Mouse (Mus musculus): Measurements from ENCODE around the gene Trp53tg5. TPM values are rescaled to one million over a fixed set of nuclear protein-coding genes. Genes with fewer than 3 reads are reported as not detected.

Trp53tg5 gene
- polyA plus RNA-seq, 1 experiment from 2014 or later = not detected

GRCm38 (mm10) chr2:164431676-164432465, 41.7 kb downstream of the Trp53tg5 start:
- no peak overlapping the region for H3K4me2 ChIP-seq (ENCODE audit: low read length)
- WGBS = 65% methylated on average over 9 of the region's 9 CpGs
- H3K4me1 ChIP-seq (ENCODE audit: control insufficient read depth, insufficient read depth, low read depth, low read length) = no peaks in the 10 kb centered on the region
- no peak for ATAC-seq
- H3K36me3 ChIP-seq (ENCODE audit: control insufficient read depth, insufficient read depth, low read length) = no peaks in the 10 kb centered on the region
- no peak overlapping the region for H3K4me3 ChIP-seq (ENCODE audit: low read length)
- H3K27ac ChIP-seq (ENCODE audit: low read depth, low read length) = no peak overlapping the region
- H3K27me3 ChIP-seq (replicated peaks; ENCODE audit: control insufficient read depth, insufficient read depth, low read length) = no peaks in the 10 kb centered on the region
- no peaks in the 10 kb centered on the region for H3K9me3 ChIP-seq (ENCODE audit: control insufficient read depth, low read length)
- no peak overlapping the region for H3K9ac ChIP-seq (ENCODE audit: low read depth, low read length)

- Histone ChIP-seq H3K27ac (ENCODE audit: low read depth, low read length) (no peak overlapping the region), H3K36me3 (ENCODE audit: control insufficient read depth, insufficient read depth, low read length) (no peaks in the 10 kb centered on the region), H3K9ac (ENCODE audit: low read depth, low read length) (no peak overlapping the region), H3K4me3 (ENCODE audit: low read length) (no peak overlapping the region), H3K9me3 (ENCODE audit: control insufficient read depth, low read length) (no peaks in the 10 kb centered on the region), H3K4me1 (ENCODE audit: control insufficient read depth, insufficient read depth, low read depth, low read length) (no peaks in the 10 kb centered on the region), H3K27me3 (replicated peaks; ENCODE audit: control insufficient read depth, insufficient read depth, low read length) (no peaks in the 10 kb centered on the region), H3K4me2 (ENCODE audit: low read length) (no peak overlapping the region)
- ATAC-seq = no peak
- 18% methylated on average over 7 of the region's 7 CpGs for WGBS
Measured at GRCm38 (mm10) chr2:164430697-164431096, 42.8 kb downstream of the Trp53tg5 start.

- Histone ChIP-seq H3K9me3 (ENCODE audit: control insufficient read depth, low read length) (no peaks in the 10 kb centered on the region), H3K27ac (ENCODE audit: low read depth, low read length) (no peak overlapping the region), H3K4me1 (ENCODE audit: control insufficient read depth, insufficient read depth, low read depth, low read length) (no peaks in the 10 kb centered on the region), H3K36me3 (ENCODE audit: control insufficient read depth, insufficient read depth, low read length) (no peaks in the 10 kb centered on the region), H3K4me2 (ENCODE audit: low read length) (no peak overlapping the region), H3K9ac (ENCODE audit: low read depth, low read length) (no peak overlapping the region), H3K4me3 (ENCODE audit: low read length) (no peak overlapping the region), H3K27me3 (replicated peaks; ENCODE audit: control insufficient read depth, insufficient read depth, low read length) (no peaks in the 10 kb centered on the region)
- ATAC-seq = no peak
- WGBS = 46% methylated on average over 15 of the region's 15 CpGs
Measured at GRCm38 (mm10) chr2:164429881-164430615, 43.5 kb downstream of the Trp53tg5 start.

GRCm38 (mm10) chr2:164428451-164428850, 45.1 kb downstream of the Trp53tg5 start:
- H3K9ac ChIP-seq (ENCODE audit: low read depth, low read length) = no peak overlapping the region
- no peaks in the 10 kb centered on the region for H3K27me3 ChIP-seq (replicated peaks; ENCODE audit: control insufficient read depth, insufficient read depth, low read length)
- H3K4me2 ChIP-seq (ENCODE audit: low read length) = no peak overlapping the region
- no peaks in the 10 kb centered on the region for H3K9me3 ChIP-seq (ENCODE audit: control insufficient read depth, low read length)
- 48% methylated on average over 5 of the region's 5 CpGs for WGBS
- ATAC-seq = no peak
- no peaks in the 10 kb centered on the region for H3K36me3 ChIP-seq (ENCODE audit: control insufficient read depth, insufficient read depth, low read length)
- no peak overlapping the region for H3K27ac ChIP-seq (ENCODE audit: low read depth, low read length)
- no peaks in the 10 kb centered on the region for H3K4me1 ChIP-seq (ENCODE audit: control insufficient read depth, insufficient read depth, low read depth, low read length)
- H3K4me3 ChIP-seq (ENCODE audit: low read length) = no peak overlapping the region

- H3K4me2 ChIP-seq (ENCODE audit: low read length) = no peak overlapping the region
- ATAC-seq = no peak
- WGBS = 86% methylated on average over 5 of the region's 5 CpGs
- no peak overlapping the region for H3K9ac ChIP-seq (ENCODE audit: low read depth, low read length)
- no peaks in the 10 kb centered on the region for H3K4me1 ChIP-seq (ENCODE audit: control insufficient read depth, insufficient read depth, low read depth, low read length)
- no peak overlapping the region for H3K27ac ChIP-seq (ENCODE audit: low read depth, low read length)
- no peaks in the 10 kb centered on the region for H3K27me3 ChIP-seq (replicated peaks; ENCODE audit: control insufficient read depth, insufficient read depth, low read length)
- H3K9me3 ChIP-seq (ENCODE audit: control insufficient read depth, low read length) = no peaks in the 10 kb centered on the region
- no peak overlapping the region for H3K4me3 ChIP-seq (ENCODE audit: low read length)
- no peaks in the 10 kb centered on the region for H3K36me3 ChIP-seq (ENCODE audit: control insufficient read depth, insufficient read depth, low read length)
Measured at GRCm38 (mm10) chr2:164426952-164427351, 46.6 kb downstream of the Trp53tg5 start.

GRCm38 (mm10) chr2:164426121-164426520, 47.4 kb downstream of the Trp53tg5 start:
- no peak for ATAC-seq
- no peaks in the 10 kb centered on the region for H3K27me3 ChIP-seq (replicated peaks; ENCODE audit: control insufficient read depth, insufficient read depth, low read length)
- H3K4me1 ChIP-seq (ENCODE audit: control insufficient read depth, insufficient read depth, low read depth, low read length) = no peaks in the 10 kb centered on the region
- H3K36me3 ChIP-seq (ENCODE audit: control insufficient read depth, insufficient read depth, low read length) = no peaks in the 10 kb centered on the region
- H3K27ac ChIP-seq (ENCODE audit: low read depth, low read length) = no peak overlapping the region
- 34% methylated on average over 12 of the region's 12 CpGs for WGBS
- H3K4me3 ChIP-seq (ENCODE audit: low read length) = no peak overlapping the region
- no peak overlapping the region for H3K9ac ChIP-seq (ENCODE audit: low read depth, low read length)
- H3K9me3 ChIP-seq (ENCODE audit: control insufficient read depth, low read length) = no peaks in the 10 kb centered on the region
- no peak overlapping the region for H3K4me2 ChIP-seq (ENCODE audit: low read length)

- Histone ChIP-seq H3K9me3 (ENCODE audit: control insufficient read depth, low read length) (no peaks in the 10 kb centered on the region), H3K4me2 (ENCODE audit: low read length) (no peak overlapping the region), H3K4me3 (ENCODE audit: low read length) (no peak overlapping the region), H3K4me1 (ENCODE audit: control insufficient read depth, insufficient read depth, low read depth, low read length) (no peaks in the 10 kb centered on the region), H3K27me3 (replicated peaks; ENCODE audit: control insufficient read depth, insufficient read depth, low read length) (no peaks in the 10 kb centered on the region), H3K36me3 (ENCODE audit: control insufficient read depth, insufficient read depth, low read length) (no peaks in the 10 kb centered on the region), H3K27ac (ENCODE audit: low read depth, low read length) (no peak overlapping the region), H3K9ac (ENCODE audit: low read depth, low read length) (no peak overlapping the region)
- 82% methylated on average over 5 of the region's 5 CpGs for WGBS
- ATAC-seq = no peak
Measured at GRCm38 (mm10) chr2:164425401-164425800, 48.1 kb downstream of the Trp53tg5 start.

- Histone ChIP-seq H3K36me3 (ENCODE audit: control insufficient read depth, insufficient read depth, low read length) (no peaks in the 10 kb centered on the region), H3K4me1 (ENCODE audit: control insufficient read depth, insufficient read depth, low read depth, low read length) (no peaks in the 10 kb centered on the region), H3K27me3 (replicated peaks; ENCODE audit: control insufficient read depth, insufficient read depth, low read length) (no peaks in the 10 kb centered on the region), H3K9me3 (ENCODE audit: control insufficient read depth, low read length) (no peaks in the 10 kb centered on the region), H3K4me3 (ENCODE audit: low read length) (no peak overlapping the region), H3K27ac (ENCODE audit: low read depth, low read length) (no peak overlapping the region), H3K9ac (ENCODE audit: low read depth, low read length) (no peak overlapping the region), H3K4me2 (ENCODE audit: low read length) (no peak overlapping the region)
- ATAC-seq = no peak
- 90% methylated on average over 8 of the region's 8 CpGs for WGBS
Measured at GRCm38 (mm10) chr2:164424406-164424805, 49.1 kb downstream of the Trp53tg5 start.

GRCm38 (mm10) chr2:164423464-164423863, 50.1 kb downstream of the Trp53tg5 start:
- Histone ChIP-seq H3K9ac (ENCODE audit: low read depth, low read length) (no peak overlapping the region), H3K4me1 (ENCODE audit: control insufficient read depth, insufficient read depth, low read depth, low read length) (no peaks in the 10 kb centered on the region), H3K4me2 (ENCODE audit: low read length) (no peak overlapping the region), H3K9me3 (ENCODE audit: control insufficient read depth, low read length) (no peaks in the 10 kb centered on the region), H3K36me3 (ENCODE audit: control insufficient read depth, insufficient read depth, low read length) (no peaks in the 10 kb centered on the region), H3K27ac (ENCODE audit: low read depth, low read length) (no peak overlapping the region), H3K27me3 (replicated peaks; ENCODE audit: control insufficient read depth, insufficient read depth, low read length) (no peaks in the 10 kb centered on the region), H3K4me3 (ENCODE audit: low read length) (no peak overlapping the region)
- ATAC-seq = no peak
- 80% methylated on average over 11 of the region's 11 CpGs for WGBS

Measured in hindbrain, embryonic 16.5 days (tissue).